Mouse (Mus musculus) Patski (cell line): ENCODE data around the gene Alg2. TPM values are rescaled to one million over a fixed set of nuclear protein-coding genes. Genes with fewer than 3 reads are reported as not detected.

Source experiments
- ATAC-seq: fragments of 100-300 bp; one replicate; pipeline ENCODE4 v1.8.0; 2021
- CTCF ChIA-PET: fragments of 350-600 bp; sonication (Branson Sonifier 250); formaldehyde crosslinking; loops from one replicate; lab custom pipeline; 2022; ENCODE audit warnings: inconsistent platforms; lab: Charles Lee
- POLR2A ChIA-PET: fragments of 350-600 bp; sonication (Branson Sonifier 250); formaldehyde crosslinking; loops from one replicate; lab custom pipeline; 2022; ENCODE audit warnings: antibody characterized with exemption, inconsistent platforms; lab: Charles Lee
- DNase-seq: peaks from one replicate; pipeline ENCODE4 v3.0.0-alpha.2; 2011; ENCODE audit warnings: low read depth, low spot score
- H3K27me3 ChIP-seq: fragments of 371-371 bp; one replicate; pipeline ENCODE4 v1.5.1; 2021
- CTCF ChIP-seq: fragments of 100-300 bp; IDR thresholded peaks from one replicate; pipeline ENCODE4 v1.5.1; 2021
- in situ Hi-C: fragments of 300-500 bp; cut with MboI; formaldehyde crosslinking; loops from 3 replicates; pipeline ENCODE4 v1.11.1; 2018; ENCODE audit warnings: low pct_unique_long_range_greater_than_20kb, mixed read lengths
- polyA plus RNA-seq: library from polyadenylated mRNA; unstranded; gene quantifications from one replicate; pipeline ENCODE4 v1.2.3, GENCODE M21; 2021

Gene Alg2
- polyA plus RNA-seq, result 28.1 TPM

- in situ Hi-C loops, result no loop called here
- peak; percentile 96 for DNase-seq
Observed at GRCm38 (mm10) chr4:47473968-47474729, at the start of gene Alg2, which contains the start of gene Sec61b. TSS of gene Alg2 (minus strand) at chr4:47474333. TSS of gene Sec61b (plus strand) at chr4:47474658.

GRCm38 (mm10) chr4:47521884-47522605 lies 47.9 kb upstream of the Alg2 start:
- DNase-seq, result no peak
- TF ChIP-seq CTCF, result no peak

More at GRCm38 (mm10) chr4:47473968-47474729, at the start of gene Alg2, which contains the start of gene Sec61b:
- TF ChIP-seq CTCF, result no peak
- POLR2A ChIA-PET, result interaction anchor here (1.0 kb wide), 1 partner anchor 37 kb away, joined by 3 read pairs; no protein-coding TSS in a partner anchor
- CTCF ChIA-PET, result interaction anchor here (1.1 to 1.4 kb wide), 2 partner anchors 8 to 29 kb away, joined by 3 read pairs; no protein-coding TSS in a partner anchor
- ATAC-seq, result peak; percentile 96
- no peaks in the 10 kb centered on the region for H3K27me3 ChIP-seq

GRCm38 (mm10) chr4:47520076-47520475 lies 45.9 kb upstream of the Alg2 start:
- TF ChIP-seq CTCF, result no peak
- peaks cover 31% of the 10 kb centered on the region for H3K27me3 ChIP-seq
- POLR2A ChIA-PET, result no interaction called here
- ATAC-seq (no peak), DNase-seq (no peak)
- CTCF ChIA-PET, result no interaction called here
- in situ Hi-C loops, result no loop called here

More at GRCm38 (mm10) chr4:47521884-47522605, 47.9 kb upstream of the Alg2 start:
- in situ Hi-C loops, result no loop called here
- POLR2A ChIA-PET, result no interaction called here
- peaks cover 28% of the 10 kb centered on the region for H3K27me3 ChIP-seq
- ATAC-seq, result no peak
- CTCF ChIA-PET, result no interaction called here

GRCm38 (mm10) chr4:47518551-47519181 lies 44.5 kb upstream of the Alg2 start:
- ChIA-PET POLR2A (no interaction called here), CTCF (no interaction called here)
- H3K27me3 ChIP-seq, result peaks cover 39% of the 10 kb centered on the region
- TF ChIP-seq CTCF, result no peak
- DNase-seq (no peak), ATAC-seq (no peak)
- in situ Hi-C loops, result no loop called here

- CTCF ChIA-PET, result interaction anchor here (2.3 kb wide), 1 partner anchor 9 kb away, joined by 6 read pairs; no protein-coding TSS in a partner anchor
- H3K27me3 ChIP-seq, result peaks cover 6% of the 10 kb centered on the region
- POLR2A ChIA-PET, result no interaction called here
- ATAC-seq, result peak; percentile 33
- DNase-seq, result peak; percentile 28
- no peak for TF ChIP-seq CTCF
- in situ Hi-C loops, result no loop called here
Observed at GRCm38 (mm10) chr4:47504841-47505517, 30.8 kb upstream of the Alg2 start.

GRCm38 (mm10) chr4:47503045-47503444 lies 28.9 kb upstream of the Alg2 start:
- TF ChIP-seq CTCF, result peak; percentile 10
- POLR2A ChIA-PET, result no interaction called here
- DNase-seq, result no peak

GRCm38 (mm10) chr4:47502546-47502971 lies 28.4 kb upstream of the Alg2 start:
- in situ Hi-C loops, result no loop called here
- ChIA-PET POLR2A (no interaction called here), CTCF (interaction anchor here (1.1 to 2.3 kb wide), 4 partner anchors 9 to 65 kb away, joined by 3 to 6 read pairs (median 3); partner anchors contain the start of genes Alg2 and Sec61b)
- DNase-seq (no peak), ATAC-seq (no peak)
- TF ChIP-seq CTCF, result peak; percentile 79
- peaks cover 12% of the 10 kb centered on the region for H3K27me3 ChIP-seq

More at GRCm38 (mm10) chr4:47503045-47503444, 28.9 kb upstream of the Alg2 start:
- CTCF ChIA-PET, result interaction anchor here (1.1 to 2.3 kb wide), 4 partner anchors 9 to 65 kb away, joined by 3 to 6 read pairs (median 3); partner anchors contain the start of genes Alg2 and Sec61b
- peaks cover 9% of the 10 kb centered on the region for H3K27me3 ChIP-seq
- no peak for ATAC-seq
- in situ Hi-C loops, result no loop called here

GRCm38 (mm10) chr4:47499121-47499545 lies 25.0 kb upstream of the Alg2 start:
- in situ Hi-C loops, result no loop called here
- ChIA-PET CTCF (no interaction called here), POLR2A (no interaction called here)
- ATAC-seq (no peak), DNase-seq (no peak)
- TF ChIP-seq CTCF, result no peak
- peaks cover 12% of the 10 kb centered on the region for H3K27me3 ChIP-seq

- in situ Hi-C loops, result no loop called here
- no peak for DNase-seq
Observed at GRCm38 (mm10) chr4:47497811-47498385, 23.8 kb upstream of the Alg2 start.

More at GRCm38 (mm10) chr4:47497811-47498385, 23.8 kb upstream of the Alg2 start:
- ATAC-seq, result no peak
- ChIA-PET CTCF (no interaction called here), POLR2A (interaction anchor here (0.5 kb wide), 1 partner anchor 59 kb away, joined by 3 read pairs; no protein-coding TSS in a partner anchor)
- no peak for TF ChIP-seq CTCF
- H3K27me3 ChIP-seq, result peaks cover 12% of the 10 kb centered on the region
